Mouse (Mus musculus) spleen, postnatal 4 days (tissue): Measurements from ENCODE around the gene Gprin1.

Experiments
- DNase-seq, 2 experiments: peaks; one replicate each; pipeline ENCODE4 v3.0.0; 2022; ENCODE audit warnings: low spot score in 2 of 2

The Gprin1 gene

GRCm38 (mm10) chr13:54726131-54726530 lies 23.5 kb downstream of the Gprin1 start:
- DNase-seq: no peak

GRCm38 (mm10) chr13:54723143-54723542 lies 26.5 kb downstream of the Gprin1 start:
- no peak for DNase-seq

- DNase-seq: peak; percentile 41 to 78
These were observed 32.8 kb downstream of the Gprin1 start for GRCm38 (mm10) chr13:54716916-54717315.

GRCm38 (mm10) chr13:54714996-54715395 lies 34.7 kb downstream of the Gprin1 start:
- DNase-seq: no peak

- DNase-seq: no peak
These were observed 35.3 kb downstream of the Gprin1 start for GRCm38 (mm10) chr13:54714393-54714792.

- DNase-seq: no peak
These were observed 38.8 kb downstream of the Gprin1 start for GRCm38 (mm10) chr13:54710866-54711265.

GRCm38 (mm10) chr13:54704890-54705289 lies 44.8 kb downstream of the Gprin1 start:
- DNase-seq: no peak

GRCm38 (mm10) chr13:54702507-54702906 lies 47.2 kb downstream of the Gprin1 start:
- DNase-seq: no peak

- no peak for DNase-seq
These were observed 48.4 kb downstream of the Gprin1 start, which contains the start of gene Cdhr2 for GRCm38 (mm10) chr13:54701243-54701642. Gene Cdhr2, plus strand, starts transcription at chr13:54701461.

- no peak for DNase-seq
These were observed 54.0 kb downstream of the Gprin1 start for GRCm38 (mm10) chr13:54695479-54696230.

GRCm38 (mm10) chr13:54694348-54695060 lies 55.2 kb downstream of the Gprin1 start:
- DNase-seq: peak; percentile 86 to 93

- peak; percentile 98 to 99 for DNase-seq
These were observed 55.9 kb downstream of the Gprin1 start, which contains the start of gene Rnf44 for GRCm38 (mm10) chr13:54693558-54694347. Gene Rnf44, minus strand, starts transcription at chr13:54693907.

GRCm38 (mm10) chr13:54692711-54693557 lies 56.7 kb downstream of the Gprin1 start:
- DNase-seq: peak in 1 of 2 experiments; percentile 74

GRCm38 (mm10) chr13:54691737-54692136 lies 57.9 kb downstream of the Gprin1 start:
- DNase-seq: peak in 1 of 2 experiments; percentile 48

GRCm38 (mm10) chr13:54690151-54690740 lies 59.4 kb downstream of the Gprin1 start:
- DNase-seq: no peak

- DNase-seq: peak; percentile 93 to 96
These were observed 61.9 kb downstream of the Gprin1 start for GRCm38 (mm10) chr13:54687575-54688424.

GRCm38 (mm10) chr13:54687096-54687495 lies 62.6 kb downstream of the Gprin1 start:
- peak; percentile 74 to 87 for DNase-seq
